Mouse (Mus musculus) stomach, postnatal 0 days (tissue): ENCODE data around the gene Tspan14. TPM values are rescaled to one million over a fixed set of nuclear protein-coding genes. Genes with fewer than 3 reads are reported as not detected.

Source experiments
- ATAC-seq: fragments of 200-750 bp; cut with Nextera tagmentation; 2 replicates; pipeline ENCODE4 v1.8.0; 2017; ENCODE audit not compliant: low FRiP score, low TSS enrichment
- DNase-seq: peaks from one replicate; pipeline ENCODE4 v3.0.0-alpha.2; 2016; ENCODE audit warnings: low spot score
- H3K27ac ChIP-seq: fragments of 300-500 bp; sonication (generic); replicated peaks from 2 replicates; pipeline ENCODE4 v1.5.1; 2014; ENCODE audit warnings: mild to moderate bottlenecking, control low read depth
- H3K27me3 ChIP-seq: fragments of 300-500 bp; sonication (generic); 2 replicates; pipeline ENCODE4 v1.6.1; 2014; ENCODE audit warnings: low read length; ENCODE audit not compliant: control insufficient read depth, insufficient read depth
- H3K36me3 ChIP-seq: fragments of 300-500 bp; sonication (generic); 2 replicates; pipeline ENCODE4 v1.6.1; 2014; ENCODE audit warnings: low read length, mixed read lengths; ENCODE audit not compliant: control insufficient read depth, insufficient read depth
- H3K4me1 ChIP-seq: fragments of 300-500 bp; sonication (generic); replicated peaks from 2 replicates; pipeline ENCODE4 v1.6.1; 2014; ENCODE audit warnings: antibody characterized with exemption; ENCODE audit not compliant: control insufficient read depth, insufficient read depth
- H3K4me2 ChIP-seq: fragments of 300-500 bp; sonication (generic); replicated peaks from 2 replicates; pipeline ENCODE4 v1.6.1; 2014; ENCODE audit warnings: low read depth, mild to moderate bottlenecking, control low read depth, moderate library complexity
- H3K4me3 ChIP-seq: fragments of 300-500 bp; sonication (generic); 2 replicates; pipeline ENCODE4 v1.5.1; 2014; ENCODE audit warnings: low read depth, low read length, control low read depth
- H3K9ac ChIP-seq: fragments of 300-500 bp; sonication (generic); 2 replicates; pipeline ENCODE4 v1.6.1; 2014; ENCODE audit warnings: mild to moderate bottlenecking, low read length, control low read depth, mixed read lengths
- H3K9me3 ChIP-seq: fragments of 300-500 bp; sonication (generic); 2 replicates; pipeline ENCODE4 v1.6.1; 2016; ENCODE audit warnings: low read length; ENCODE audit not compliant: control insufficient read depth
- CTCF ChIP-seq: IDR thresholded peaks from 2 replicates; pipeline ENCODE4 v1.5.1; 2016; ENCODE audit warnings: antibody characterized with exemption, low read depth, mild to moderate bottlenecking, moderate library complexity
- EP300 ChIP-seq: optimal IDR thresholded peaks from 2 replicates; pipeline ENCODE3; 2016; ENCODE audit warnings: antibody characterized with exemption
- WGBS: fragments of 180-500 bp; shearing (Covaris S2); extraction: QIAGEN DNeasy Blood & Tissue Kit; methylation state at CpG from one replicate; pipeline ENCODE4 v1.1.7; 2014; 5-methylcytosine and 5-hydroxymethylcytosine counted together
- polyA plus RNA-seq: library from polyadenylated mRNA; unstranded; fragments of >200 nt; fragmentation: Nextera tagmentation; extraction: Ambion mirVana; gene quantifications from 2 replicates; pipeline ENCODE4 v1.2.1, GENCODE M21; 2015

The Tspan14 gene
- polyA plus RNA-seq, 1 experiment from 2014 or later: 38.8 TPM

DNA sequence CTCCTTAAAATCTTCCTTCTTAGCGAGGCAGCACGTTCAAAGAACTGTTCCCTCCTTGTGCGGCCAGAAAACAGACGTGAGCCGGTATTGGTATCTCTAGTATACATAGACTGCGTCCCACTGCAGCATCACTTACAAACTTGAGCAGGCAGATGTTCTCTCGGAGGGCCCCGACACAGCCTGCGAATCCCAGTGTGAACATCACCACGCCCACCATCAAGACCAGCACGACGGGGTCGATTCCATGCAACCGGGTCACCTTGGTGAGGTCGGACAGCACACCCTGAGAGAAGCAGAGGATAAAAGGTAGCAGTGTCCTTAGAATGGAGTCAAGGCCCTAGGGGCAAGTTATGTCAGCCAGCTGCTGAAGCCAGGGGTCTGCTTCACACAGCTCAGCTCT is 49.9 kb downstream of the Tspan14 start:
- Histone ChIP-seq H3K9me3 (no peaks in the 10 kb centered on the region), H3K4me1 (no peaks in the 10 kb centered on the region; the same call in 1 of the 2 replicates), H3K27me3 (no peaks in the 10 kb centered on the region), H3K9ac (no peak overlapping the region), H3K4me2 (no peak overlapping the region), H3K27ac (no peak overlapping the region), H3K4me3 (no peak overlapping the region), H3K36me3 (peaks cover 11% of the 10 kb centered on the region)
- TF ChIP-seq CTCF (no peak), EP300 (no peak)
- no peak for ATAC-seq
- no peak for DNase-seq
- WGBS: 86% methylated on average over 15 of the region's 15 CpGs

DNA sequence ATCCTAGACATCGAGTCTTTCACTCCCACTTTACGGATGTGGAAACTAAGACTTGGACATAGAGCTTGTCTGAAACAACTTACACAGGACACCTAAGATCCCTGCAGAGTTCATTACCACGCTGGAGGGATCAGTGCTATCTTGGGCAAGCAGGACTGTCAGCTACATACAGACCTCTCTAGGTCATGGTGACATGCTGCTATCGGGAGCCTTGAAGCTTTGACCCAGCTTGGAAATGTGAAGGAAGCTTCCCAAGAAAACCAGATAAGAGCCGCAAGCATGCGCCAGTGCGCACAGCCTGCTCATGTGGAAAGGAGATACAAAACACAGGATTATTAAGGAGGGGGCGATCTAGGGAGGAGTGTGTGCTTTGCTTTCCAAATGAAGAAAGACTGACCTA is 50.8 kb downstream of the Tspan14 start:
- H3K4me3 ChIP-seq: no peak overlapping the region
- H3K4me2 ChIP-seq: no peak overlapping the region
- DNase-seq: no peak
- WGBS: 73% methylated on average over 8 of the region's 8 CpGs
- H3K9me3 ChIP-seq: no peaks in the 10 kb centered on the region
- H3K27ac ChIP-seq: no peak overlapping the region; the same call in 1 of the 2 replicates
- ATAC-seq: no peak
- no peaks in the 10 kb centered on the region; the same call in 1 of the 2 replicates for H3K4me1 ChIP-seq
- no peak overlapping the region for H3K9ac ChIP-seq
- H3K27me3 ChIP-seq: no peaks in the 10 kb centered on the region
- peaks cover 11% of the 10 kb centered on the region for H3K36me3 ChIP-seq
- TF ChIP-seq CTCF (no peak), EP300 (no peak)

DNA sequence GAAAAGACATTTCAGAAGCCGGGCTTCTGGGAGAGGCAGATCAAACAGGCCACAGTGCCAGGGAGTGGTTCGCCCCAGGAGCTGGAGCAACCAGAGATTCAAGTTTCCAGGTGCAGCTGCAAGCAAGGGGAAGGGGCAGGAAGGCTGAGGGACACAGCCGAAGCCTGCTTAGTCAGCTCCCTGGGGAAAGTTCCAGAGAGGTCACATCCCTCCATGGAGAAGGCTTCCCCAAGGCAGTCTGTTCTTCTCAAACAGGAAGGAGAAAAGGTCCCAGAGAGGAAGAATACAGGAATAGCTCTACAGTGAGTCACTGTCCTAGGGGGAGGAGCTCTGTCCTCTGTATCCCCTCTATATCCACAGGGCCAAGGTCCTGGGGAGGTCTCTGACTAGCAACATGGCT is 51.9 kb downstream of the Tspan14 start:
- H3K4me2 ChIP-seq: no peak overlapping the region
- H3K27ac ChIP-seq: peak overlapping the region; percentile 74
- no peak for TF ChIP-seq CTCF
- no peak for TF ChIP-seq EP300
- no peaks in the 10 kb centered on the region; the same call in 1 of the 2 replicates for H3K4me1 ChIP-seq
- H3K9ac ChIP-seq: 0 out of 2 replicates have a peak overlapping the region, but pooled peaks have one; percentile 18
- WGBS: 32% methylated on average over 3 of the region's 3 CpGs
- H3K9me3 ChIP-seq: no peaks in the 10 kb centered on the region
- no peaks in the 10 kb centered on the region for H3K27me3 ChIP-seq
- peak; percentile 73 for DNase-seq
- no peak overlapping the region for H3K4me3 ChIP-seq
- peaks cover 19% of the 10 kb centered on the region for H3K36me3 ChIP-seq
- peak; percentile 69 for ATAC-seq

DNA sequence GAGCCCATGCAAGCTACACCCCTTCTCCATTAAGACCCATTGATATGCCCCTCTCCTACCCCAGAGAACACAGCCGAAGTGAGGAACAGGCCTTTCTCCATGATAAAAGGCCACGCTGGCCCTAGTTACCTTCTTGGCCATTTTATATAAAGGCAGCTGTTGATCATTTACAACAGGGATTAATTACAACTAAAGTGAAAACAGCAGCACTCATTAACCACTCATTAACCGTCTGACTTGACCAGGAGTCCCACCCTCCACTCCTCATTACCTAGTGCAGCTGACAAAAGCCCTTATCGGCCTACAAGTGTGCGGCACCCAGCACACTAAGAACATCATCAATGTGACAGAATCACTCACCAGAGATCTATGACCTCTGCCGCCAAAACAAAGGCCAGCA is 52.9 kb downstream of the Tspan14 start:
- ATAC-seq: no peak
- H3K9me3 ChIP-seq: no peaks in the 10 kb centered on the region
- H3K27ac ChIP-seq: peak overlapping the region; percentile 74
- H3K36me3 ChIP-seq: peaks cover 28% of the 10 kb centered on the region
- H3K4me1 ChIP-seq: no peaks in the 10 kb centered on the region; the same call in 1 of the 2 replicates
- no peaks in the 10 kb centered on the region for H3K27me3 ChIP-seq
- 75% methylated on average over 6 of the region's 6 CpGs for WGBS
- H3K4me3 ChIP-seq: no peak overlapping the region
- no peak for DNase-seq
- no peak overlapping the region for H3K9ac ChIP-seq
- TF ChIP-seq EP300 (no peak), CTCF (no peak)
- no peak overlapping the region for H3K4me2 ChIP-seq

DNA sequence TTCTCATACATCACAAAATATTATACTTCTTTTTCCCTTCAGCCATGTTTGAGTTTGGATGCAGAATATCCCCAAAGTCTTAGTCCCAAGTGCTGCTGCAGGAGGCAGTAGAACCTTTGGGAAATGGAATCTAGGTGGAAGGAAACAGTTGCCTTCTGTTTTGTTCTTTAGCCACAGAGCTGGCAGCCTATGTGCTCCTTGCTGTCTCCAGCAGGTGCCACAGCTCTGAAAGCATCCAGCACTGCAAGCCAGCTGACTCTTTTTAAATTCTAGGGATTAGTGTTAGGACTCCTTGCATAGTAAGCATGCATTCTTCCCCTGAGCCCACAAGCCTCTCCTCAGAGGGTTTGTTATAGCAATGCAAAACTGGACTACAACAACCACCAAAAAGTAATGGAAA is 55.1 kb downstream of the Tspan14 start:
- no peaks in the 10 kb centered on the region for H3K27me3 ChIP-seq
- DNase-seq: no peak
- 0 out of 2 replicates have a peak overlapping the region, but pooled peaks have one; percentile 30 for H3K27ac ChIP-seq
- H3K9me3 ChIP-seq: no peaks in the 10 kb centered on the region
- H3K4me2 ChIP-seq: no peak overlapping the region
- no peak for TF ChIP-seq EP300
- no peak overlapping the region for H3K9ac ChIP-seq
- no peak for ATAC-seq
- H3K4me3 ChIP-seq: no peak overlapping the region
- no peaks in the 10 kb centered on the region; the same call in 1 of the 2 replicates for H3K4me1 ChIP-seq
- H3K36me3 ChIP-seq: peaks cover 44% of the 10 kb centered on the region

DNA sequence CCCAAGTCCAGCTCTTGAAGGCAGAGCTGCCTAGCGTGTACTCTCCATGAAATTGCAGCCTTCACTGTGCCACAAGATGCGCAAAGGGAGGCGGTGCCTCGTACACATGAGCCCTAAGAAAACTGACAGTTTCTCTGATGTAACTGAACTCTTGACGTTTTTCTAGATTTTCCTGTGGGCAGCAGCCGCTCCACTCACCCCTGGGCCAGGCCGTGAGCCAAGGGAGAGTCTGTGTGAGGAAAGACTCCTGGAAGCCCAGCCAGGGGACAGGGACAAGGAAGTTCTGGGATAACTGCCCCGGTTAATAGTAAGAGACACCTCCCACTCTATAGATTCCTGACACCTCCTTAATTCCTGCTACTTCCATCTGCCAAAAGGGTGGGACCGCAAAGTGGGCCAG is 57.8 kb downstream of the Tspan14 start:
- no peaks in the 10 kb centered on the region for H3K27me3 ChIP-seq
- H3K27ac ChIP-seq: no peak overlapping the region
- H3K4me2 ChIP-seq: no peak overlapping the region
- DNase-seq (no peak), ATAC-seq (no peak)
- no peak for TF ChIP-seq CTCF
- TF ChIP-seq EP300: no peak
- WGBS: 85% methylated on average over 9 of the region's 9 CpGs
- no peaks in the 10 kb centered on the region for H3K4me1 ChIP-seq
- no peak overlapping the region for H3K4me3 ChIP-seq
- H3K9ac ChIP-seq: no peak overlapping the region
- no peaks in the 10 kb centered on the region for H3K9me3 ChIP-seq
- peaks cover 39% of the 10 kb centered on the region for H3K36me3 ChIP-seq
